Mouse (Mus musculus) forebrain, postnatal 0 days (tissue): Measurements from ENCODE around the gene Sh3gl3. TPM values are rescaled to one million over a fixed set of nuclear protein-coding genes. Genes with fewer than 3 reads are reported as not detected.
A peak's percentile ranks its signal among the peaks of the same experiment; 100 is the strongest.

Experiments used
- ATAC-seq: fragments of 200-750 bp; cut with Nextera tagmentation; 2 replicates; pipeline ENCODE4 v1.8.0; 2017; ENCODE audit warnings: mild to moderate bottlenecking, moderate library complexity
- DNase-seq: peaks from one replicate; pipeline ENCODE4 v3.0.0-alpha.2; 2015
- H3K27ac ChIP-seq: fragments of 300-500 bp; sonication (generic); 2 replicates; pipeline ENCODE4 v1.5.1; 2014; ENCODE audit warnings: low read depth, mild to moderate bottlenecking, antibody characterized with exemption, low read length, moderate library complexity, mixed read lengths
- H3K27me3 ChIP-seq: fragments of 300-500 bp; sonication (generic); 2 replicates; pipeline ENCODE4 v1.6.1; 2014; ENCODE audit warnings: mild to moderate bottlenecking, low read length, mixed read lengths; ENCODE audit not compliant: insufficient read depth
- H3K36me3 ChIP-seq: fragments of 300-500 bp; sonication (generic); 2 replicates; pipeline ENCODE4 v1.6.1; 2014; ENCODE audit warnings: mild to moderate bottlenecking, moderate library complexity; ENCODE audit not compliant: insufficient read depth
- H3K4me1 ChIP-seq: fragments of 300-500 bp; sonication (generic); 2 replicates; pipeline ENCODE4 v1.6.1; 2014; ENCODE audit warnings: antibody characterized with exemption; ENCODE audit not compliant: insufficient read depth
- H3K4me2 ChIP-seq: fragments of 300-500 bp; sonication (generic); 2 replicates; pipeline ENCODE4 v1.6.1; 2014; ENCODE audit warnings: low read depth, mild to moderate bottlenecking, moderate library complexity
- H3K4me3 ChIP-seq: fragments of 300-500 bp; sonication (generic); 2 replicates; pipeline ENCODE4 v1.5.1; 2014; ENCODE audit warnings: low read depth, low read length, mixed read lengths
- H3K9ac ChIP-seq: fragments of 300-500 bp; sonication (generic); 2 replicates; pipeline ENCODE4 v1.6.1; 2014; ENCODE audit warnings: mild to moderate bottlenecking
- H3K9me3 ChIP-seq: fragments of 300-500 bp; sonication (generic); 2 replicates; pipeline ENCODE4 v1.6.1; 2016; ENCODE audit warnings: low read length
- CTCF ChIP-seq: sonication (generic); IDR thresholded peaks from 2 replicates; pipeline ENCODE4 v1.5.1; 2016; ENCODE audit warnings: antibody characterized with exemption, control low read depth, low read depth
- WGBS: fragments of 180-500 bp; shearing (Covaris S2); extraction: QIAGEN DNeasy Blood & Tissue Kit; methylation state at CpG from one replicate; pipeline ENCODE4 v1.1.7; 2014; 5-methylcytosine and 5-hydroxymethylcytosine counted together
- polyA plus RNA-seq: library from polyadenylated mRNA; unstranded; fragments of >200 nt; fragmentation: Nextera tagmentation; extraction: Ambion mirVana; gene quantifications from 2 replicates; pipeline ENCODE4 v1.2.1, GENCODE M21; 2015
- total RNA-seq: library from RNA; depleted of rRNA; stranded (reverse); fragments of >200 nt; gene quantifications from 2 replicates; pipeline ENCODE4 v1.2.3, GENCODE M21; 2014

Gene Sh3gl3
- total and polyA plus RNA-seq, 2 experiments from 2014 or later: 72.2 to 101 TPM

DNA sequence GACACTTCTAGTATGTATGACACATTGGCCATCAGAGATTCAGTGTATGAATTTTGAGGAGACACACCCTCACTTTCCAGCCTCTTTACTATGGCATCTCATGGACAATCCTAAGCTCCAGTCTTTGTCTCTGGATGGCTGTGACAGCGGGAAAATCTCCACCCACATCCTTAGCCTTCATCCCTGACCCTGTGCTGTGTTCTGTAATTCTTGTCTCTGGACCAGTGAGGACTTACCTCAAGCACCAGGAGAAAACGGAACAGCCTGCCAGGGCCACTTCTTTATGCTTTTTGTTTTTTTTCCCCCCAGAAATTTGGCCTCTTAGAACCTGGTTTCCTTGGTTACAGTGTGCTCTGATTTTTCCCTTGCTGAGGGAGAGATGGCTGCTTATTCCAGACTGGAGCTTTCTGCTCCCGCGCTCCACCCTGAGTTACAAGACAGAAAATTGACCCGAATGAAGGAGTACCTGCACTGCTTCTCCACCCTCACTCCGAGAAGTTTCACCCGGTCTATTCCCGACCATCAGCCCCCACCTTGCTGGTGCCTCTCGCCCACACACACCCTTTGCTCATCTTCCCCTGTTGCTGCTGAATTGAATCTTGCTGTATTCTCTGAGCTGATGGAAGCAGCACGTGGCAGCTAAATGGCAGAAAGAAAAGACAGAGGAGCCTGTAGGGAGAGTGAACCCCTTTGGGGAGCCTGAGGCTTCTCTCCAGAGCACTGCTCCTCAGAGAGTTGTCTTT, 75.5 kb downstream of the Sh3gl3 start:
- 57% methylated on average over 10 of the region's 10 CpGs for WGBS
- ATAC-seq (peak; percentile 79), DNase-seq (peak; percentile 45)
- Histone ChIP-seq H3K27ac (peak overlapping the region; percentile 75), H3K4me2 (no peak overlapping the region), H3K4me3 (no peak overlapping the region), H3K4me1 (0 out of 2 replicates have a peak, but pooled peaks cover 8% of the 10 kb centered on the region), H3K9me3 (no peaks in the 10 kb centered on the region), H3K27me3 (no peaks in the 10 kb centered on the region), H3K36me3 (no peaks in the 10 kb centered on the region), H3K9ac (no peak overlapping the region; the same call in 1 of the 2 replicates)
- TF ChIP-seq CTCF: no peak

DNA sequence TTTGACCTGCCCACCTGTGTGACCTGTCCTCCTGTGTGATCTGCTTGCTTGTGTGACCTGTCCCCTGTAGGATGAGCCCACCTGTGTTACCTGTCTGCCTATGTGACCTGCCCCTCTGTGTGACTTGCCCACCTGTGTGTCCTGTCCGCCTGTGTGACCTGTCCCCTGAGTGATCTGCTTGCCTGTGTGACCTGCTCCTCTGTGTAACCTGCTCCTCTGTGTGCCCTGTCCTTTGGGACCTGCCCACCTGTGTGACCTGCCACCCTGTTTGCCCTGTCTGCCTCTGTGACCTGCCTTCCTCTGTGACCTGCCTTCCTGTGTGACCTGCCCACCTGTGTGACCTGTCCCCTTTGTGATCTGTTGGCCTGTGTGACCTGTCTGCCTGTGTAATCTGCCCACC, 79.7 kb downstream of the Sh3gl3 start:
- Histone ChIP-seq H3K4me1 (0 out of 2 replicates have a peak, but pooled peaks cover 8% of the 10 kb centered on the region), H3K9ac (no peak overlapping the region), H3K27me3 (no peaks in the 10 kb centered on the region), H3K36me3 (no peaks in the 10 kb centered on the region), H3K4me3 (no peak overlapping the region), H3K4me2 (no peak overlapping the region), H3K27ac (no peak overlapping the region), H3K9me3 (no peaks in the 10 kb centered on the region)
- no peak for ATAC-seq
- TF ChIP-seq CTCF: no peak
- DNase-seq: no peak
- 84% methylated on average over 1 of the region's 1 CpGs for WGBS

- Histone ChIP-seq H3K27me3 (no peaks in the 10 kb centered on the region), H3K9ac (no peak overlapping the region), H3K4me2 (no peak overlapping the region), H3K9me3 (no peaks in the 10 kb centered on the region), H3K27ac (no peak overlapping the region), H3K4me1 (no peaks in the 10 kb centered on the region), H3K4me3 (no peak overlapping the region), H3K36me3 (no peaks in the 10 kb centered on the region)
- 81% methylated on average over 6 of the region's 6 CpGs for WGBS
- TF ChIP-seq CTCF: no peak
- DNase-seq: no peak
- ATAC-seq: no peak
These were observed 83.3 kb downstream of the Sh3gl3 start for GRCm38 (mm10) chr7:82256936-82257335.

- no peaks in the 10 kb centered on the region for H3K9me3 ChIP-seq
- no peak overlapping the region for H3K4me2 ChIP-seq
- H3K27me3 ChIP-seq: no peaks in the 10 kb centered on the region
- no peak for ATAC-seq
- H3K36me3 ChIP-seq: no peaks in the 10 kb centered on the region
- H3K9ac ChIP-seq: no peak overlapping the region
- H3K4me1 ChIP-seq: no peaks in the 10 kb centered on the region
- no peak for DNase-seq
- no peak overlapping the region for H3K4me3 ChIP-seq
- H3K27ac ChIP-seq: no peak overlapping the region
- 96% methylated on average over 4 of the region's 4 CpGs for WGBS
- TF ChIP-seq CTCF: no peak
These were observed 83.9 kb downstream of the Sh3gl3 start for GRCm38 (mm10) chr7:82257530-82257929.

DNA sequence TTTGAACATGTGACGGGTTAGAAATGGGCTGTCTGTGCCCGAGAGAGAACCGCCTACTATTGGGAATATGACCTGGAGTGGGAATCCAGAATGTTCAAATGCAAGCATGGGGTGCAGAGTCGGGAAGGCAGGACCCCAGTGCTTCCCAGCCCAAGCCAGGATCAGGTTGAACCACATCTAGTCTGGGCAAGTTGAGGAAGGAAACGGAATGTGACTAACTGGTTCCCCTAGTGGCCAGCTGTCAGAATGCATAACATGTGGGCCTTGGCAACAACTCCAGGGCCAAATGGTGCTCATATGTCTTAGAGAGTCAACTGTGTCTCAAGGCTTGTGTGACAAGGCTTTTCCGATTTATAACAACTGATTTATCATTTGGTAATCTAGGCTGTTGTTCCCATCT, 86.6 kb downstream of the Sh3gl3 start:
- no peak overlapping the region for H3K27ac ChIP-seq
- no peaks in the 10 kb centered on the region for H3K9me3 ChIP-seq
- TF ChIP-seq CTCF: peak; percentile 72
- no peak overlapping the region for H3K9ac ChIP-seq
- H3K4me1 ChIP-seq: no peaks in the 10 kb centered on the region
- WGBS: 71% methylated on average over 6 of the region's 6 CpGs
- no peak overlapping the region for H3K4me2 ChIP-seq
- DNase-seq (peak; percentile 52), ATAC-seq (no peak)
- no peak overlapping the region for H3K4me3 ChIP-seq
- H3K36me3 ChIP-seq: no peaks in the 10 kb centered on the region
- H3K27me3 ChIP-seq: no peaks in the 10 kb centered on the region

- DNase-seq (peak; percentile 77), ATAC-seq (peak; percentile 66)
- WGBS: 19% methylated on average over 8 of the region's 8 CpGs
- Histone ChIP-seq H3K4me3 (no peak overlapping the region), H3K9me3 (no peaks in the 10 kb centered on the region), H3K9ac (no peak overlapping the region), H3K27ac (no peak overlapping the region), H3K27me3 (no peaks in the 10 kb centered on the region), H3K4me2 (no peak overlapping the region), H3K36me3 (no peaks in the 10 kb centered on the region), H3K4me1 (no peaks in the 10 kb centered on the region)
- peak; percentile 91 for TF ChIP-seq CTCF
These were observed 89.5 kb downstream of the Sh3gl3 start for GRCm38 (mm10) chr7:82263141-82263540.

- ATAC-seq: no peak
- Histone ChIP-seq H3K9ac (no peak overlapping the region), H3K36me3 (no peaks in the 10 kb centered on the region), H3K27ac (no peak overlapping the region), H3K4me3 (no peak overlapping the region), H3K4me1 (no peaks in the 10 kb centered on the region), H3K9me3 (no peaks in the 10 kb centered on the region), H3K4me2 (no peak overlapping the region), H3K27me3 (no peaks in the 10 kb centered on the region)
- no peak for DNase-seq
- 77% methylated on average over 2 of the region's 2 CpGs for WGBS
- no peak for TF ChIP-seq CTCF
These were observed 90.5 kb downstream of the Sh3gl3 start for GRCm38 (mm10) chr7:82264119-82264518.
